Mouse (Mus musculus) lung, adult 18-20 months (tissue): ENCODE data around the gene Gstt4.

ENCODE experiments used
- DNase-seq, 2 experiments: peaks; one replicate each; pipeline ENCODE4 v3.0.0; 2022; ENCODE audit warnings: mixed read lengths in 2 of 2

Gstt4 gene

DNA sequence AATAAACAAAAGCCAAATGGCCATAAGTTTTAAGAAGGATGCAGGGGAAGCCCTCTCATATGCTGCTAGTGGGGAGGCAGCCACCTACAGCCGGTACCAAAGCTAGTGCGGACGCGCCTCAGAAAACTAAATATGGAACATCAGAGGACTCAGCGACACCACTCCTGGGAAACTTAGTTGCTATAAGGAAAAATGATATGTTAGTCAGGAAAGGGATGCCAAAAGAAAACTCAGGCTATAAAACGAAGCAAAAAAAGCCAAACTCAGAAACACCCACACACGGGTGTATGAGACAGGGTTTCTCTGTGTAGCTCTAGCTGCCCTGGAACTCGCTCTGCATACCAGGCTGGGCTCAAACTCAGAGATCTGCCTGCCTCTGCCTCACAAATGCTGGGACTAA is 34.1 kb downstream of the Gstt4 start:
- DNase-seq, result no peak

GRCm38 (mm10) chr10:75785442-75785841 is 36.9 kb downstream of the Gstt4 start:
- no peak for DNase-seq

- DNase-seq, result peak; percentile 87 to 89
These were observed 41.4 kb downstream of the Gstt4 start, which contains the start of the genes Gm20441 and Gstt3 for GRCm38 (mm10) chr10:75780769-75781578. TSS of gene Gm20441 (minus strand) at chr10:75780954. TSS of gene Gstt3 (minus strand) at chr10:75781414.

DNA sequence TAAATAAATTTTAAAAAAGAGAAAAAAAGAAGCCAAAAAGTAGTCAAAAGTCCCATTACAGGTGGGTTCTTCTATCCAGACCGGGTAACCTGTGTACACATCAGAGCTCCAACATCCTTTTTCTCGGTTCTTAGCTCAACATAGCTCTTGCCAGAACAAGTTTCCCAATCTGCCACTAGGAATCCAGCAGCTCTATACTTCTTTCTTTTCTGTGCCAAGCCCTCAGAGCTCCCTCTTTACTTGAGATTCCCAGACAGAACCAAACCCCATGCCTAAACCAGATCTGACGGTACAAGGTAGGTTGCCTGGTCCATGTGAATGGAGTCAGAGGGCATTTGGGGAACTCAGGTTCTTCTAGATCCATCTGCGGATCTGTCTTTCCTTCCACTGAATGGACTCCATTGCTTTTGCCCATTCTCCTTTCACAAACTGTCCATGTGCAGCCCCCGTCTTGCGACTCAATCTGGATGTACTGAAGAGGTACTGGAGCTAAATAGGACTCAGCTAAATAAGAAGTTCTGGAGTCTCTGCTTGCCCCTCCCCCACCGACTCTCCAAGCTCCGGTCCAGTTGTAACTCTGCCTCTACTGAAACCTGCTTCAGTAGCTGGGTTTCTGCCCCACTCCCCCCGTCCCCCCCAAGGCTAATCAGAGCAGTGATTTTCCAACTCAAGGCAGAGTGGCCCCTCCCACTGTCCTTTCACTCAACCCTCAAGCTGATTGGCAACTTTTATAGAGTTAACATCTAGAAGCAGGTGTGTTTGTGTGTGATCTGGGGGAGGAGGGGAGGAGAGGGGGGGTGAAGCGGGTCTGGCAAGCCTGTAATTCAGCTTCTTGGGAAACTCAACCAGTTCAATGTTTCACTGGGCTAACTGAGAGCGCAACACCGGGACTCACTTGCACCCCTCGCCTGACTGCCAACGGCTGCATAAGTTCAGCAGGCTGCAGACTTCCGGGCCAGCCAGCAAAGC is 42.9 kb downstream of the Gstt4 start:
- peak; percentile 57 to 72 for DNase-seq

DNA sequence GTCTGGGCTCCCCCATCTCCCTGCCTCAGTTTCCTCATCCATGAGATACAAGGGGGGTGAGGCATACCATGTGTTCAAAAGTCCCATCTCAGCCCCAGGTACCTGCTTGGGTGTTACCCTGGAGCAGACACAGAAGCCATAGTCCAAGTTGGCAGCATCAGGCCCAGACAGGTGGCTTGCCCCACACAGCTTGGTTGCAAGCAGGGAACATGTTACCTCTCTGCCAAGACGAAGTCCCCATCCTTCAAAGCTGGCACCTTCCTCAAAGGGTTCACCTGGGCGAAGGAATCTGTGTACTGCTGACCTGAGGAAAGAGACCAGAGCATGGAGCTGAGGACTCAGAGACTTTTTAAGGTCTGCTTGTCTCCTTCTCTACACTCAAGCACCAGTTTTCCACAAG is 44.5 kb downstream of the Gstt4 start:
- no peak for DNase-seq

DNA sequence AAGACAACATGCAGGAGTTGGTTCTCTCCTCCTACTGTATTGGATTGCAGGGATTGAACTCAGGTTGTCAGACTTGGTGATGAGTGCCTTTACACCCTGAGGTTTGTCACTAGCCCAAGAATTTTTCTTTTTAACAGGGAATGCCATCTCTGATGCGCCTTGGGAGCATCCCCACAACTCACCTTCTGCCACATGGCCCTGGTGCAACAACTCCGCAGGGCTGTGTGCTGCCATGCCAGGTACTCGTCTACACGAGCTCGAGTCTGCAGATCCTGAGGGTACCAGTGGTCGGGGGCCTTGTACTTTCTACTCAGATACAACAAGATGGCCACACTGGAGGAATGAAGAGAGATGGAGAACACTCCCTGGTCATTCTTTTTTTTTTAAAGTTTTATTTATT is 45.8 kb downstream of the Gstt4 start:
- no peak for DNase-seq

GRCm38 (mm10) chr10:75774587-75774986 is 47.8 kb downstream of the Gstt4 start:
- DNase-seq, result no peak

- DNase-seq, result no peak
These were observed 48.2 kb downstream of the Gstt4 start for GRCm38 (mm10) chr10:75774102-75774501.

GRCm38 (mm10) chr10:75772795-75773664 is 49.3 kb downstream of the Gstt4 start, which contains the start of gene Ddt:
TSS of gene Ddt (minus strand) at chr10:75773414.
- peak; percentile 92 to 93 for DNase-seq

- DNase-seq, result peak in 1 of 2 experiments; percentile 13
These were observed 54.6 kb downstream of the Gstt4 start for GRCm38 (mm10) chr10:75767756-75768155.

DNA sequence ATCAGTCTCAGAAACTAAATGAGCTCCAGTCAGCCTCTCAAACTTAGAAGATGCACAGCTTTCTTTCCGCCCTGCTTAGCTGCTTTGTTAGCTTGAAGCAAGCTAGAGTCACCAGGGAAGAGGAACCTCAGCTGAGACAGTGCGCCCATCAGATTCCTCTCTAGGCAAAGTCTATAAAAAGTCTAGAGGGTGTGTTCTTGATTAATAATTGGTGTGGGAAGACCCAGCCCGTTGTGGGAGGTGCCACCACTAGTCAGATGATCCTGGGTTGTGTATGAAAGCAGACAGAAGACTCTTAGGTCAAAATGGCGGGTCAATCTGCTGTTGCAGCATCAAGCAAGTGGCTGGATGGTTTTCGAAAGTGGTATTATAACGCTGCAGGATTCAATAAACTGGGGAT is 55.5 kb downstream of the Gstt4 start:
- DNase-seq, result no peak
